Mouse (Mus musculus) liver, embryonic 14.5 days (tissue): Measurements from ENCODE around the gene Prlhr.

ENCODE experiments used
- CTCF ChIP-seq: IDR thresholded peaks from 2 replicates; pipeline ENCODE4 v1.5.1; 2016; ENCODE audit warnings: antibody characterized with exemption, low read depth, control low read depth
- EP300 ChIP-seq: IDR thresholded peaks from 2 replicates; pipeline ENCODE4 v1.6.1; 2016; ENCODE audit warnings: antibody characterized with exemption, low read depth

DNA sequence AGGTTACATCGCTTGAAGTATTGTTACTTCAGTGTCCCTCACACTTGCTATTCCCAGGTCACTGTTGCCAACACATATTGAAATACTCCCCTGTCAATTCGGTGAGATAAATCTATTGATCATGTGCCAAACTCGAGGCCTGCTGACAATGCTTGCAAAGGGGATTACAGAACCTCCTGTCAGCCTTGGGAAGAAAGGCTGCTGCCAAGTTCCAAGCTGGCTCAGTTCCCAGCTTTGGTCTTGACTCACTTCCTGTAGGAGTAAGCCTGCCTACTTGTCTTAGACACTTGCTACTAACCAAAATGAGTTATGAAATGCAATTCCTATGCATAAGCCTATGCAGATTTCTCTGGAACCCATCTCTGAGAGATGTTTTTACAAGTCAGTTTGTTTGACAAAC is 4.2 kb downstream of the Prlhr start:
- TF ChIP-seq EP300 (no peak), CTCF (no peak)
